Mouse (Mus musculus): ENCODE results near the gene Gm32742. TPM values are rescaled to one million over a fixed set of nuclear protein-coding genes. Genes with fewer than 3 reads are reported as not detected.

The Gm32742 gene
- total RNA-seq, 1 experiment: under 0.01 TPM

GRCm38 (mm10) chr9:51182716-51183710 is 17.7 kb upstream of the Gm32742 start:
- Histone ChIP-seq H3K9ac (ENCODE audit: insufficient read depth, low read depth, low read length, poor library complexity, severe bottlenecking) (no peak overlapping the region), H3K36me3 (ENCODE audit: control insufficient read depth, insufficient read depth, low read length, poor library complexity, severe bottlenecking) (no peaks in the 10 kb centered on the region), H3K9me3 (ENCODE audit: control insufficient read depth, insufficient read depth, low read depth, low read length) (no peaks in the 10 kb centered on the region), H3K27ac (ENCODE audit: insufficient read depth, low read depth, low read length, poor library complexity, severe bottlenecking) (no peak overlapping the region), H3K4me1 (ENCODE audit: control insufficient read depth in 2 of 2, insufficient read depth in 2 of 2, low read length in 2 of 2, poor library complexity in 1 of 2) (no peaks in the 10 kb centered on the region), H3K4me3 (ENCODE audit: insufficient read depth in 1 of 2, low read depth in 1 of 2, low read length in 2 of 2, poor library complexity in 1 of 2, severe bottlenecking in 1 of 2) (no peak overlapping the region)
- in situ Hi-C loops (cut with MboI; ENCODE audit: low sequenced_read_pairs in 2 of 2, unreplicated experiment in 2 of 2): no loop called here
- no peak for TF ChIP-seq CHD2 (IDR thresholded peaks at IDR 0.05; ENCODE audit: low read depth, low read length)
- TF ChIP-seq ZNF384 (IDR thresholded peaks at IDR 0.05; ENCODE audit: low read depth, low read length): no peak
- TF ChIP-seq ZC3H11A (IDR thresholded peaks at IDR 0.05; ENCODE audit: borderline replicate concordance, low read depth, low read length): no peak
- TF ChIP-seq HCFC1 (IDR thresholded peaks at IDR 0.05; ENCODE audit: borderline replicate concordance, insufficient read depth, low read length): no peak
- no peak for TF ChIP-seq MAFK (IDR thresholded peaks at IDR 0.05; ENCODE audit: insufficient read depth, low read depth, low read length)
- DNase-seq (ENCODE audit: low read depth, low spot score): no peak

- in situ Hi-C loops (cut with MboI; ENCODE audit: low sequenced_read_pairs in 2 of 2, unreplicated experiment in 2 of 2): no loop called here
- DNase-seq (ENCODE audit: low read depth, low spot score): no peak
- no peaks in the 10 kb centered on the region for H3K4me1 ChIP-seq (ENCODE audit: control insufficient read depth in 2 of 2, insufficient read depth in 2 of 2, low read length in 2 of 2, poor library complexity in 1 of 2)
- H3K36me3 ChIP-seq (ENCODE audit: control insufficient read depth, insufficient read depth, low read length, poor library complexity, severe bottlenecking): no peaks in the 10 kb centered on the region
- H3K9ac ChIP-seq (ENCODE audit: insufficient read depth, low read depth, low read length, poor library complexity, severe bottlenecking): no peak overlapping the region
- TF ChIP-seq HCFC1 (IDR thresholded peaks at IDR 0.05; ENCODE audit: borderline replicate concordance, insufficient read depth, low read length) (no peak), ZC3H11A (IDR thresholded peaks at IDR 0.05; ENCODE audit: borderline replicate concordance, low read depth, low read length) (no peak), MAFK (IDR thresholded peaks at IDR 0.05; ENCODE audit: insufficient read depth, low read depth, low read length) (no peak), CHD2 (IDR thresholded peaks at IDR 0.05; ENCODE audit: low read depth, low read length) (no peak), ZNF384 (IDR thresholded peaks at IDR 0.05; ENCODE audit: low read depth, low read length) (no peak)
- H3K9me3 ChIP-seq (ENCODE audit: control insufficient read depth, insufficient read depth, low read depth, low read length): no peaks in the 10 kb centered on the region
- H3K4me3 ChIP-seq (ENCODE audit: insufficient read depth in 1 of 2, low read depth in 1 of 2, low read length in 2 of 2, poor library complexity in 1 of 2, severe bottlenecking in 1 of 2): no peak overlapping the region
- H3K27ac ChIP-seq (ENCODE audit: insufficient read depth, low read depth, low read length, poor library complexity, severe bottlenecking): no peak overlapping the region
These were observed 15.3 kb upstream of the Gm32742 start for GRCm38 (mm10) chr9:51180621-51181020.

DNA sequence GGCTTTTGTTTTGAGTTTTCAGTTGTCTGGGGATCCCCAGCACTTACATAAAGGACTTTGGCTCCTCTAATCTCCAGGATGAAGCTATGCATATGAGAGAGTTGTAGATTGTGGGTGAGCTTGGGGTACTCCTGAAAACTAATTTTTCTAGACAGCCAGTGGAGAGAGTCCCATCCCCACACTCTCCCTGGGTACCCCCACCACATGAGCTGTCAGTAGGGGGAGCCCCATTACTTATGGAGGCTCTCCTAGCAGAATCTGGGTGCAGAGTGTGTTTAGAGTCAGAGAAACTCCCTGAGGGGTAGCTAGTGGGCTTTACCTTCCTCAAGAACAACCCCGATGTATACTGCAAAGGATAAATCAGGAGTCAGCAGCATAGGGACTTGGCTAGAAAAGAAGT is 13.0 kb upstream of the Gm32742 start:
- H3K9ac ChIP-seq (ENCODE audit: insufficient read depth, low read depth, low read length, poor library complexity, severe bottlenecking): no peak overlapping the region
- no peak for DNase-seq (ENCODE audit: low read depth, low spot score)
- no peaks in the 10 kb centered on the region for H3K9me3 ChIP-seq (ENCODE audit: control insufficient read depth, insufficient read depth, low read depth, low read length)
- H3K36me3 ChIP-seq (ENCODE audit: control insufficient read depth, insufficient read depth, low read length, poor library complexity, severe bottlenecking): no peaks in the 10 kb centered on the region
- H3K27ac ChIP-seq (ENCODE audit: insufficient read depth, low read depth, low read length, poor library complexity, severe bottlenecking): no peak overlapping the region
- no peak overlapping the region for H3K4me3 ChIP-seq (ENCODE audit: insufficient read depth in 1 of 2, low read depth in 1 of 2, low read length in 2 of 2, poor library complexity in 1 of 2, severe bottlenecking in 1 of 2)
- in situ Hi-C loops (cut with MboI; ENCODE audit: low sequenced_read_pairs in 2 of 2, unreplicated experiment in 2 of 2): loop anchor here in 1 of 2 experiments (10.0 kb wide), 1 partner anchor 117 kb away; no protein-coding TSS in a partner anchor
- no peaks in the 10 kb centered on the region for H3K4me1 ChIP-seq (ENCODE audit: control insufficient read depth in 2 of 2, insufficient read depth in 2 of 2, low read length in 2 of 2, poor library complexity in 1 of 2)
- TF ChIP-seq ZC3H11A (IDR thresholded peaks at IDR 0.05; ENCODE audit: borderline replicate concordance, low read depth, low read length) (no peak), CHD2 (IDR thresholded peaks at IDR 0.05; ENCODE audit: low read depth, low read length) (no peak)

GRCm38 (mm10) chr9:51175722-51176121 is 10.4 kb upstream of the Gm32742 start:
- DNase-seq (ENCODE audit: low read depth, low spot score): no peak
- TF ChIP-seq CHD2 (IDR thresholded peaks at IDR 0.05; ENCODE audit: low read depth, low read length) (no peak), HCFC1 (IDR thresholded peaks at IDR 0.05; ENCODE audit: borderline replicate concordance, insufficient read depth, low read length) (no peak), MAFK (IDR thresholded peaks at IDR 0.05; ENCODE audit: insufficient read depth, low read depth, low read length) (no peak), ZNF384 (IDR thresholded peaks at IDR 0.05; ENCODE audit: low read depth, low read length) (no peak), ZC3H11A (IDR thresholded peaks at IDR 0.05; ENCODE audit: borderline replicate concordance, low read depth, low read length) (no peak)
- Histone ChIP-seq H3K27ac (ENCODE audit: insufficient read depth, low read depth, low read length, poor library complexity, severe bottlenecking) (no peak overlapping the region), H3K4me3 (ENCODE audit: insufficient read depth in 1 of 2, low read depth in 1 of 2, low read length in 2 of 2, poor library complexity in 1 of 2, severe bottlenecking in 1 of 2) (no peak overlapping the region), H3K36me3 (ENCODE audit: control insufficient read depth, insufficient read depth, low read length, poor library complexity, severe bottlenecking) (no peaks in the 10 kb centered on the region), H3K4me1 (ENCODE audit: control insufficient read depth in 2 of 2, insufficient read depth in 2 of 2, low read length in 2 of 2, poor library complexity in 1 of 2) (no peaks in the 10 kb centered on the region), H3K9ac (ENCODE audit: insufficient read depth, low read depth, low read length, poor library complexity, severe bottlenecking) (no peak overlapping the region), H3K9me3 (ENCODE audit: control insufficient read depth, insufficient read depth, low read depth, low read length) (no peaks in the 10 kb centered on the region)
- in situ Hi-C loops (cut with MboI; ENCODE audit: low sequenced_read_pairs in 2 of 2, unreplicated experiment in 2 of 2): loop anchor here in 1 of 2 experiments (10.0 kb wide), 1 partner anchor 119 kb away; no protein-coding TSS in a partner anchor

All from ES-E14 (cell line).